Mouse (Mus musculus) embryonic fibroblast, embryonic 13.5 days (primary cell): ENCODE results near the gene Ctf2. TPM values are rescaled to one million over a fixed set of nuclear protein-coding genes. Genes with fewer than 3 reads are reported as not detected.

Source experiments
- H3K27ac ChIP-seq: 2 replicates; pipeline ENCODE4 v1.5.1; 2012; ENCODE audit warnings: low read length, control low read depth, inconsistent platforms; ENCODE audit not compliant: insufficient read depth
- H3K4me1 ChIP-seq: 2 replicates; pipeline ENCODE4 v1.6.1; 2011; ENCODE audit warnings: low read length; ENCODE audit not compliant: control insufficient read depth, insufficient read depth
- H3K4me3 ChIP-seq: 2 replicates; pipeline ENCODE4 v1.5.1; 2011; ENCODE audit warnings: mild to moderate bottlenecking, control low read depth, low read length; ENCODE audit not compliant: insufficient read depth
- CTCF ChIP-seq: IDR thresholded peaks from 2 replicates; pipeline ENCODE4 v1.5.1; 2011; ENCODE audit warnings: mild to moderate bottlenecking, control low read depth, low read length, moderate library complexity, borderline replicate concordance; ENCODE audit not compliant: insufficient read depth
- POLR2A ChIP-seq: IDR thresholded peaks from 2 replicates; pipeline ENCODE4 v1.6.1; 2011; ENCODE audit warnings: low read depth, mild to moderate bottlenecking, control low read depth, low read length, moderate library complexity
- polyA plus RNA-seq: library from polyadenylated mRNA; stranded (reverse); fragments of >200 nt; gene quantifications from 2 replicates; pipeline ENCODE4 v1.2.4, GENCODE M21; 2011; ENCODE audit warnings: low read depth; ENCODE audit not compliant: missing spikeins, insufficient read length

Gene Ctf2
- polyA plus RNA-seq, 1 experiment, result not detected

GRCm38 (mm10) chr7:127718339-127718738, 13.6 kb downstream of the Ctf2 start:
- H3K4me3 ChIP-seq, result no peak overlapping the region
- H3K27ac ChIP-seq, result no peak overlapping the region
- TF ChIP-seq CTCF (no peak), POLR2A (no peak)
- no peaks in the 10 kb centered on the region for H3K4me1 ChIP-seq

GRCm38 (mm10) chr7:127716992-127717391, 15.0 kb downstream of the Ctf2 start:
- Histone ChIP-seq H3K27ac (no peak overlapping the region), H3K4me1 (peaks cover 2% of the 10 kb centered on the region; the same call in 1 of the 2 replicates), H3K4me3 (no peak overlapping the region)
- TF ChIP-seq POLR2A, result no peak
- peak; percentile 46; the same call in 1 of the 2 replicates for TF ChIP-seq CTCF

GRCm38 (mm10) chr7:127714816-127715215, 17.1 kb downstream of the Ctf2 start:
- Histone ChIP-seq H3K27ac (no peak overlapping the region), H3K4me3 (no peak overlapping the region), H3K4me1 (peaks cover 2% of the 10 kb centered on the region; the same call in 1 of the 2 replicates)
- TF ChIP-seq POLR2A, result no peak
- TF ChIP-seq CTCF, result no peak

GRCm38 (mm10) chr7:127712461-127713385, 19.2 kb downstream of the Ctf2 start, which contains the start of gene Ctf1:
Gene Ctf1 (plus strand): TSS chr7:127712736.
- TF ChIP-seq CTCF, result no peak
- peak; percentile 65 for TF ChIP-seq POLR2A
- Histone ChIP-seq H3K4me3 (peak within 1 kb of the TSS; percentile 36), H3K4me1 (peaks cover 4% of the 10 kb centered on the region; the same call in 1 of the 2 replicates)

GRCm38 (mm10) chr7:127711456-127711855, 20.5 kb downstream of the Ctf2 start:
- TF ChIP-seq CTCF (no peak), POLR2A (no peak)
- Histone ChIP-seq H3K4me1 (peaks cover 4% of the 10 kb centered on the region; the same call in 1 of the 2 replicates), H3K4me3 (no peak overlapping the region), H3K27ac (no peak overlapping the region)

More at GRCm38 (mm10) chr7:127712461-127713385, 19.2 kb downstream of the Ctf2 start, which contains the start of gene Ctf1:
- H3K27ac ChIP-seq, result peak within 1 kb of the TSS; percentile 91

GRCm38 (mm10) chr7:127711031-127711430, 20.9 kb downstream of the Ctf2 start:
- Histone ChIP-seq H3K4me1 (peaks cover 4% of the 10 kb centered on the region; the same call in 1 of the 2 replicates), H3K27ac (no peak overlapping the region), H3K4me3 (no peak overlapping the region)
- TF ChIP-seq POLR2A (no peak), CTCF (no peak)

- Histone ChIP-seq H3K4me1 (peaks cover 4% of the 10 kb centered on the region; the same call in 1 of the 2 replicates), H3K4me3 (peak overlapping the region; percentile 35; the same call in 1 of the 2 replicates), H3K27ac (no peak overlapping the region)
- TF ChIP-seq POLR2A (no peak), CTCF (no peak)
These were observed 22.5 kb downstream of the Ctf2 start for GRCm38 (mm10) chr7:127709261-127709979.

GRCm38 (mm10) chr7:127708207-127709078, 23.5 kb downstream of the Ctf2 start, which contains the start of gene Bcl7c:
Gene Bcl7c (minus strand): TSS chr7:127708933.
- peaks cover 4% of the 10 kb centered on the region; the same call in 1 of the 2 replicates for H3K4me1 ChIP-seq
- peak within 1 kb of the TSS; percentile 43 for H3K4me3 ChIP-seq
- H3K27ac ChIP-seq, result peak within 1 kb of the TSS; percentile 89
- TF ChIP-seq POLR2A (peak; percentile 57), CTCF (peak; percentile 60)

- peaks cover 4% of the 10 kb centered on the region; the same call in 1 of the 2 replicates for H3K4me1 ChIP-seq
- peak overlapping the region; percentile 43 for H3K4me3 ChIP-seq
- TF ChIP-seq CTCF (no peak), POLR2A (no peak; the same call in 1 of the 2 replicates)
- peak overlapping the region; percentile 89 for H3K27ac ChIP-seq
These were observed 24.1 kb downstream of the Ctf2 start for GRCm38 (mm10) chr7:127707957-127708206.
